Mouse (Mus musculus) testis, adult 2 months (tissue): ENCODE measurements around the gene Higd1a. TPM values are rescaled to one million over a fixed set of nuclear protein-coding genes. Genes with fewer than 3 reads are reported as not detected.

Source experiments
- H3K27ac ChIP-seq: fragments of 200-500 bp; 2 replicates; pipeline ENCODE4 v1.5.1; 2012; ENCODE audit warnings: low read depth, low read length; ENCODE audit not compliant: control insufficient read depth, insufficient read depth
- H3K27me3 ChIP-seq: fragments of 200-500 bp; 2 replicates; pipeline ENCODE4 v1.6.1; 2012; ENCODE audit warnings: mild to moderate bottlenecking, low read length, moderate library complexity; ENCODE audit not compliant: control insufficient read depth, insufficient read depth
- H3K36me3 ChIP-seq: fragments of 200-500 bp; 2 replicates; pipeline ENCODE4 v1.6.1; 2012; ENCODE audit warnings: mild to moderate bottlenecking, low read length; ENCODE audit not compliant: control insufficient read depth, insufficient read depth
- H3K4me1 ChIP-seq: fragments of 200-500 bp; 2 replicates; pipeline ENCODE4 v1.6.1; 2012; ENCODE audit warnings: low read length; ENCODE audit not compliant: control insufficient read depth, insufficient read depth
- H3K4me3 ChIP-seq: fragments of 200-500 bp; 2 replicates; pipeline ENCODE4 v1.5.1; 2012; ENCODE audit warnings: low read depth, mild to moderate bottlenecking, low read length, moderate library complexity, mixed read lengths; ENCODE audit not compliant: control insufficient read depth
- CTCF ChIP-seq: fragments of 200-500 bp; IDR thresholded peaks from 2 replicates; pipeline ENCODE4 v1.5.1; 2012; ENCODE audit warnings: low read depth, mild to moderate bottlenecking, inconsistent platforms, low read length, moderate library complexity; ENCODE audit not compliant: control insufficient read depth, insufficient read depth, insufficient replicate concordance
- POLR2A ChIP-seq: fragments of 200-500 bp; IDR thresholded peaks from 2 replicates; pipeline ENCODE4 v1.6.1; 2012; ENCODE audit warnings: low read depth, mild to moderate bottlenecking, inconsistent platforms, low read length, moderate library complexity; ENCODE audit not compliant: control insufficient read depth
- polyA plus RNA-seq: library from polyadenylated mRNA; depleted of rRNA; stranded (reverse); fragments of >200 nt; gene quantifications from 2 replicates; pipeline ENCODE4 v1.2.3, GENCODE M21; 2012

Gene Higd1a
- polyA plus RNA-seq, 1 experiment: 43.9 TPM

DNA sequence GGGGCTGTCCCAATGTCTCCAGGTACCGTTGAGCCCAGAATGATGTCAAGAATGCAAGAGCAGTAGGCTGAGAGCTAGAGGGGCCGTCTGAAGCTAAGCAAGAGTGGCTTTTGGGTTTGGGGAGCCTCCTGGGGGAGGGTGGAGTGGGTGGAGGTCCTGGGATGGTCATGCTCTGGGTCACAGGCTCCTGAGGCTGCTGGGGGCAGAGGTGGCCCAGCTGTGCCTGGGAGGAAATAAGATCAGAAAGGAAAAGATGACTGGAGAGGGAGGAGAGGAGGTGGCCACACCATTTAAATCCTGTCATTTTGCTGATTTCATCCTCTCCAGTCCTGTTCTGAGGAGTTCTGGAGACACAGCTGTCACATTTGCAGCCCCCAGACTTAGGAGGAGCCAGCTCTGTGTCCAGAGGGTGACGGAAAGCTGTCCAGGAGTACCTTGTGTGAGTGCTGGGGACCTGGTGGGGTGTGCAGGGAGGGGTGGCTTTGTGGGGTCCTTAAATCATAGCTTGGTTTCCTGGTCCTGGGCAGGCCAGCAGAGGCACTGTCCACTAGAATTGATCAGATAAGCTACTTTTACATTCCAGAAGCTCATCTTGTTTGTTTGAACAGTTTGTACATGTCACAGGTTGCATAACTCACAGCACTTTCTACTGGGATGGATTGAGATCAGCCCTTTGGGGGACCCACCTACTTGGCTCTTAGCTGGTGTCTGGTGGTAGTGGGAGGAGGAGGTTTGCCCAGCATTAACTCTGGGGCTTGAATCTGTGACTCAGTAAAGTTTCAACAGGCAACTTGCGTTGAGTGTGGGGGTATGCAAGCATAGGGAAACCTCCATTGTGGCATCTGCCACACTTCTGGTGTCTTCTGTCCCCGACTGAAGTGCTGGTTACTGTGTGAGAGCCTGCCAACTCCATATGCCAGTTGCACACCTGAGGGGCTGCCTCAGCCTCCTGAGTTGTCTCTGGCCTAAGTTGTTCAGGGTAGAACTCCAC, 43.8 kb upstream of the Higd1a start:
- no peak for TF ChIP-seq CTCF
- no peak for TF ChIP-seq POLR2A
- Histone ChIP-seq H3K4me1 (no peaks in the 10 kb centered on the region), H3K27me3 (no peaks in the 10 kb centered on the region), H3K36me3 (no peaks in the 10 kb centered on the region), H3K27ac (no peak overlapping the region), H3K4me3 (no peak overlapping the region)

GRCm38 (mm10) chr9:121900282-121900855, 42.2 kb upstream of the Higd1a start:
- H3K4me3 ChIP-seq: no peak overlapping the region
- no peaks in the 10 kb centered on the region for H3K36me3 ChIP-seq
- no peaks in the 10 kb centered on the region for H3K4me1 ChIP-seq
- H3K27me3 ChIP-seq: no peaks in the 10 kb centered on the region
- no peak for TF ChIP-seq CTCF
- TF ChIP-seq POLR2A: no peak
- no peak overlapping the region for H3K27ac ChIP-seq

GRCm38 (mm10) chr9:121899306-121899705, 41.1 kb upstream of the Higd1a start:
- H3K4me1 ChIP-seq: no peaks in the 10 kb centered on the region
- H3K4me3 ChIP-seq: no peak overlapping the region
- TF ChIP-seq POLR2A (no peak), CTCF (no peak)
- no peaks in the 10 kb centered on the region for H3K36me3 ChIP-seq
- no peak overlapping the region for H3K27ac ChIP-seq
- no peaks in the 10 kb centered on the region for H3K27me3 ChIP-seq

DNA sequence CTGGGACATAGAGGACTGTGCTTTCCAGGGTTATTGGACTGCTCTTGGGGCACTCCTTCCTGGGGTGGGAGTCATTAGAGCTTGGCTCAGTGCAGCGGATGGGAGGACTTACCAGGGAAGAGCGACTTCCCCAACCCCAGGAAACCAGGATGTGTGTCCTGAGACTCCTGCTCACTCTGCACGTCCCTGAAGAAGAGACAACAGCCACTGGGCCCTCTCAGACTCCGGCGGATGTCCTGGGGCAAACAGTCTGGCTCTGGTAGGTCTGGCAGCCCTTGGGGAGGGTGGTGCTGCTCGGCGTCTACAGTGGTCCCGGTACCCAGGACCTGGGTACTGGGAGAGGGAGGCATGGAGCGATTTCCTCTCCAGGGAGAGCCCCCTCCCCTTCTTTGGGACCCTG, 40.1 kb upstream of the Higd1a start, which contains the start of gene Ackr2:
Ackr2 (plus strand) TSS at position 111 of the 400 bp plus-strand sequence.
- Histone ChIP-seq H3K4me1 (no peaks in the 10 kb centered on the region), H3K36me3 (no peaks in the 10 kb centered on the region), H3K27ac (no peak within 1 kb of the TSS), H3K27me3 (no peaks in the 10 kb centered on the region), H3K4me3 (no peak within 1 kb of the TSS)
- no peak for TF ChIP-seq CTCF

DNA sequence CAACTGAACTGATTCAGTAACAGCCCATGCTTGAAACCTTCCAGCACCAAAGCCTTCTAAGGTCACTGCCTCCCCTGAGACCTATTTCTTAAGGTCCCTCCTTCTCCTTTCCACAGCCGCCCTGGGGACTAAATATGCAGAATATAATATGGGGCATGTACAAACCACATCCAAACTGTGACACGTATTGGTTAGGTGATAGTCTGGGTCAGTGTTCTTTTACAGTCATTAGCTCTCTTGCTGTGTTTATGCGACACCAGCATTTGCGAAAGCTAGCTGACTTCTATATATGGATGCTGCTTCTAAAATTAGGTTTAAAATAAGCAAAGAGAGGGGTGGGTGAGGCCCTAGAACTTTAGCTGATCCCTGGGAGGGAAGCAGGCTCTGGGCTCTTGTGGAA, 38.7 kb upstream of the Higd1a start:
- Histone ChIP-seq H3K4me3 (no peak overlapping the region), H3K27me3 (no peaks in the 10 kb centered on the region), H3K4me1 (no peaks in the 10 kb centered on the region), H3K27ac (no peak overlapping the region), H3K36me3 (no peaks in the 10 kb centered on the region)
- TF ChIP-seq CTCF (no peak), POLR2A (no peak)

GRCm38 (mm10) chr9:121895392-121895993, 37.3 kb upstream of the Higd1a start:
- Histone ChIP-seq H3K27ac (no peak overlapping the region), H3K4me3 (no peak overlapping the region), H3K4me1 (peaks cover 6% of the 10 kb centered on the region), H3K27me3 (no peaks in the 10 kb centered on the region), H3K36me3 (no peaks in the 10 kb centered on the region)
- TF ChIP-seq CTCF (no peak), POLR2A (no peak)

GRCm38 (mm10) chr9:121894447-121894846, 36.3 kb upstream of the Higd1a start:
- no peak overlapping the region for H3K4me3 ChIP-seq
- H3K4me1 ChIP-seq: peaks cover 10% of the 10 kb centered on the region
- H3K27ac ChIP-seq: no peak overlapping the region
- TF ChIP-seq CTCF (no peak), POLR2A (no peak)
- H3K27me3 ChIP-seq: no peaks in the 10 kb centered on the region
- H3K36me3 ChIP-seq: no peaks in the 10 kb centered on the region
